20 mouse cellular contexts compared by ENCODE assay signal in the genomic region with DNA sequence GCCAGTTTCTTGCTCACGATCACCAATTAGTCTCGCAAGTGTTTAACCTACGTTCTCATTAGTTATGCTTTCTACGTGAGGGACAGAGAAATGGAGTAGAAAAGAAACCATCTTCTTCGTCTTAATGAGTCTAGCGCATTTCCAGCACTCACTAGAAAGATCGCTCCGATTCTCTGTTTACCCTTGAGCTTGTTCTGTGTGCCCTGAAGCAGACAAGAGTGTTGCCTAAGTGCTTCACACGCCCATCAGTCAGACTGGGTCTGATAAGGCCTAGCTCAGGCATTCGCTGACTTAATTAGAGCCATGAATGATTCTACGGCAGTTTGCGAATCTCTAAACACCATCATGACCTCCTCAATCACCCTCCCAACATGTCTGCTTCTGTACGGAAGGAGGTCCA. TPM values are rescaled to one million over a fixed set of nuclear protein-coding genes. Genes with fewer than 3 reads are reported as not detected.
DNase-seq lines count a peak whose midpoint lies in the region; ATAC-seq and TF ChIP-seq lines count a peak whose summit lies in the region.
"Had no signal": no experiment of that assay in that cellular context is flagged by ENCODE, and none has a peak within 500 bp of the region (broad histone marks: within the 10 kb centered on the region; RNA-seq: fewer than 3 reads in every experiment).

No protein-coding gene starts in this region.

- H3K27me3 ChIP-seq in forebrain, embryonic 15.5 days, result 0 out of 2 replicates have a peak, but pooled peaks cover 3% of the 10 kb centered on the region
- H3K27me3 ChIP-seq in forebrain, embryonic 11.5 days (ENCODE audit: control insufficient read depth, insufficient read depth, low read length), result no peaks in the 10 kb centered on the region
- H3K27me3 ChIP-seq in liver, adult 2 months (ENCODE audit: control insufficient read depth, insufficient read depth, low read length), result no peaks in the 10 kb centered on the region
- H3K27me3 ChIP-seq in intestine, embryonic 15.5 days (replicated peaks), result no peaks in the 10 kb centered on the region
- H3K27me3 ChIP-seq: kidney, embryonic 15.5 days; liver, embryonic 15.5 days; midbrain, embryonic 12.5 days had no signal

- no peak overlapping the region for H3K27ac ChIP-seq in forebrain, embryonic 15.5 days (replicated peaks)
- H3K27ac ChIP-seq in forebrain, embryonic 11.5 days (ENCODE audit: low read depth, low read length), result no peak overlapping the region
- 0 out of 2 replicates have a peak overlapping the region, but pooled peaks have one; percentile 4 for H3K27ac ChIP-seq in liver, adult 2 months (replicated peaks; ENCODE audit: insufficient read depth, low read depth, low read length)
- H3K27ac ChIP-seq in intestine, embryonic 15.5 days, result no peak overlapping the region
- H3K27ac ChIP-seq: gastrocnemius, adult 2 months; kidney, embryonic 15.5 days; left cerebral cortex, adult 2 months; liver, embryonic 15.5 days; midbrain, embryonic 12.5 days had no signal

- peaks cover 5% of the 10 kb centered on the region; the same call in 1 of the 2 replicates for H3K9me3 ChIP-seq in forebrain, embryonic 15.5 days
- no peaks in the 10 kb centered on the region; the same call in 1 of the 2 replicates for H3K9me3 ChIP-seq in forebrain, embryonic 11.5 days (ENCODE audit: control insufficient read depth, low read length)
- H3K9me3 ChIP-seq in intestine, embryonic 15.5 days, result no peaks in the 10 kb centered on the region
- H3K9me3 ChIP-seq: kidney, embryonic 15.5 days; liver, embryonic 15.5 days; midbrain, embryonic 12.5 days had no signal

- no peak overlapping the region for H3K9ac ChIP-seq in forebrain, embryonic 15.5 days (replicated peaks)
- no peak overlapping the region for H3K9ac ChIP-seq in forebrain, embryonic 11.5 days (ENCODE audit: low read length)
- no peak overlapping the region for H3K9ac ChIP-seq in liver, adult 2 months (ENCODE audit: low read depth, low read length)
- no peak overlapping the region for H3K9ac ChIP-seq in intestine, embryonic 15.5 days
- H3K9ac ChIP-seq: forebrain, postnatal 0 days; kidney, embryonic 15.5 days; liver, embryonic 15.5 days; midbrain, embryonic 12.5 days had no signal

- H3K4me2 ChIP-seq in forebrain, embryonic 15.5 days (replicated peaks), result no peak overlapping the region
- no peak overlapping the region for H3K4me2 ChIP-seq in forebrain, embryonic 11.5 days (ENCODE audit: low read depth, low read length, severe bottlenecking)
- peak overlapping the region; percentile 33 for H3K4me2 ChIP-seq in intestine, embryonic 15.5 days (replicated peaks)
- H3K4me2 ChIP-seq: kidney, embryonic 15.5 days; liver, embryonic 15.5 days; midbrain, embryonic 12.5 days had no signal

- TF ChIP-seq CTCF in liver, adult 2 months (IDR thresholded peaks at IDR 0.05; ENCODE audit: low read depth, low read length), result no peak
- TF ChIP-seq CTCF in brain, embryonic 14.5 days (IDR thresholded peaks at IDR 0.05; ENCODE audit: borderline replicate concordance, extremely low read depth, insufficient read depth, insufficient read length), result no peak

- 57% methylated on average over 13 of the region's 13 CpGs for WGBS in forebrain, embryonic 15.5 days
- WGBS in forebrain, embryonic 11.5 days, result 82% methylated on average over 13 of the region's 13 CpGs
- WGBS in liver, adult 2 months, result 54% methylated on average over 13 of the region's 13 CpGs
- 34% methylated on average over 13 of the region's 13 CpGs for WGBS in intestine, embryonic 15.5 days

- H3K36me3 ChIP-seq in forebrain, embryonic 15.5 days, result no peaks in the 10 kb centered on the region
- H3K36me3 ChIP-seq in forebrain, embryonic 11.5 days (ENCODE audit: control insufficient read depth, insufficient read depth, low read length), result no peaks in the 10 kb centered on the region
- no peaks in the 10 kb centered on the region for H3K36me3 ChIP-seq in liver, adult 2 months (ENCODE audit: control insufficient read depth, insufficient read depth, low read length)
- H3K36me3 ChIP-seq in intestine, embryonic 15.5 days, result no peaks in the 10 kb centered on the region
- H3K36me3 ChIP-seq: kidney, embryonic 15.5 days; liver, embryonic 15.5 days; midbrain, embryonic 12.5 days had no signal

- no peak for DNase-seq in forebrain, embryonic 11.5 days (ENCODE audit: low spot score)
- DNase-seq in liver, adult 2 months (ENCODE audit: extremely low read depth, low read depth, low spot score), result peak; percentile 28
- no peak for DNase-seq in liver
- DNase-seq in brain, embryonic 14.5 days (ENCODE audit: low read depth), result peak; percentile 57
- DNase-seq in cerebellum, postnatal 4 days (ENCODE audit: low spot score in 2 of 2), result no peak
- DNase-seq: adrenal gland, postnatal 25 days; cerebellum, postnatal 14 days; forebrain, postnatal 0 days; gastrocnemius, adult 2 months; retina, postnatal 1 day; thymus, postnatal 36 days had no signal

- no peak for TF ChIP-seq POLR2A in liver, adult 2 months (IDR thresholded peaks at IDR 0.05; ENCODE audit: extremely low read depth, insufficient read depth, low read length)
- no peak for TF ChIP-seq POLR2A in brain, embryonic 14.5 days (IDR thresholded peaks at IDR 0.05; ENCODE audit: borderline replicate concordance, extremely low read depth, insufficient read depth, insufficient read length, poor library complexity, severe bottlenecking)

- ATAC-seq in forebrain, embryonic 15.5 days (replicated peaks), result 0 out of 2 replicates have a peak, but pooled peaks have one; percentile 26
- no peak for ATAC-seq in forebrain, embryonic 11.5 days (replicated peaks; ENCODE audit: low FRiP score)
- no peak for ATAC-seq in intestine, embryonic 15.5 days
- ATAC-seq: activated CD4-positive, CD25-positive, alpha-beta regulatory T cell, adult 4 months; forebrain, postnatal 0 days had no signal

- no peaks in the 10 kb centered on the region for H3K4me1 ChIP-seq in forebrain, embryonic 15.5 days
- no peaks in the 10 kb centered on the region for H3K4me1 ChIP-seq in forebrain, embryonic 11.5 days (replicated peaks; ENCODE audit: control insufficient read depth, insufficient read depth, low read length)
- H3K4me1 ChIP-seq in liver, adult 2 months (ENCODE audit: control insufficient read depth, insufficient read depth, low read length), result no peaks in the 10 kb centered on the region
- H3K4me1 ChIP-seq in intestine, embryonic 15.5 days (replicated peaks), result 0 out of 2 replicates have a peak, but pooled peaks cover 3% of the 10 kb centered on the region
- H3K4me1 ChIP-seq: liver, embryonic 15.5 days; midbrain, embryonic 12.5 days had no signal

- H3K79me2 ChIP-seq in liver, adult 2 months (ENCODE audit: control insufficient read depth, insufficient read depth, low read length), result no peaks in the 10 kb centered on the region

- no peak overlapping the region for H3K4me3 ChIP-seq in forebrain, embryonic 15.5 days
- no peak overlapping the region for H3K4me3 ChIP-seq in forebrain, embryonic 11.5 days (ENCODE audit: low read depth, low read length)
- no peak overlapping the region for H3K4me3 ChIP-seq in liver, adult 2 months (ENCODE audit: insufficient read depth, low read depth, low read length)
- H3K4me3 ChIP-seq in intestine, embryonic 15.5 days (replicated peaks), result no peak overlapping the region
- H3K4me3 ChIP-seq: gastrocnemius, adult 2 months; kidney, embryonic 15.5 days; left cerebral cortex, adult 2 months; liver, embryonic 15.5 days; midbrain, embryonic 12.5 days; myocyte had no signal

RNA-seq across cellular contexts. Expression of gene Hmcn1, which starts 7.5 kb away (rescaled TPM):
- 0.66 and 1.0 TPM in 2 replicates for polyA plus RNA-seq in forebrain, embryonic 15.5 days (2015; fragmentation: Nextera tagmentation; extraction: Ambion mirVana)
- 10.1 and 12.1 TPM in 2 replicates for polyA plus RNA-seq in forebrain, embryonic 11.5 days (2014; fragmentation: Nextera tagmentation; extraction: Ambion mirVana)
- 2.7 and 4.5 TPM in 2 replicates for total RNA-seq in liver, adult 2 months (2014; rRNA removed)
- 0.80 and 1.0 TPM in 2 replicates for polyA plus RNA-seq in liver, adult 2 months (2012; rRNA removed)
- polyA plus RNA-seq in brain, embryonic 14.5 days (2012; rRNA removed), result 5.8 and 7.2 TPM in 2 replicates
- polyA plus RNA-seq in intestine, embryonic 15.5 days (2015; fragmentation: Nextera tagmentation; extraction: Ambion mirVana), result 3.4 and 4.3 TPM in 2 replicates
- total RNA-seq: neutrophil, adult 5-6 weeks had no signal
- polyA plus RNA-seq: activated CD4-positive, CD25-positive, alpha-beta regulatory T cell, adult 4 months had no signal

Comparison
In these comparisons a context has a peak if more than half of its experiments do, and no peak if none do; other contexts are left out.
1. DNase-seq: peak in liver, adult 2 months (single experiment) and brain, embryonic 14.5 days (single experiment); none in forebrain, embryonic 11.5 days (single experiment), liver (single experiment) and cerebellum, postnatal 4 days (0 of 2).